Mouse (Mus musculus) liver, adult 2 months (tissue): ENCODE data around the gene Fbxo7.

Experiments used
- CTCF ChIP-seq: fragments of 200-500 bp; IDR thresholded peaks from 2 replicates; pipeline ENCODE4 v1.5.1; 2011; ENCODE audit warnings: low read depth, low read length, control low read depth
- POLR2A ChIP-seq: fragments of 200-500 bp; IDR thresholded peaks from 2 replicates; pipeline ENCODE4 v1.6.1; 2011; ENCODE audit warnings: low read length, control low read depth; ENCODE audit not compliant: insufficient read depth; ENCODE audit errors: extremely low read depth

DNA sequence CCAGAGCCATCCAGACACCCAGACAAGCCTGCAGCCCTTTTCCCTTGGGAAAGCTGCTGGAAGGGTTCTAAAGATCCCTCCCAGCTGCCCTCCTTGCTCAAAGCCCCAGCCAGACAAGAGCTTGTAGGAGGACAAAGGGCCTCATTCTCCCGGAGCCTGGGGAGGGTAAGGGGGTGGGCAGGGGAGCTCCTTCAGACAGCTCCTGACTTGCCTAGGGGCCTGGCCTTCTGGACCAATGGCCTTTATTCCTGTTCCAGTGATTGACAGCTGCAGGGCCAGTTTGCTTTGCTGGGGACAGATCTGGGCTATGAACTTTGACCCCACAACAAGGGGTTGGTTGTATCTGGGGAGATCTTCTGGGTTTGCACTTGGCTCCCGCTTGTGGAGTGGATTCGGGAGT lies 47.6 kb downstream of the Fbxo7 start:
- TF ChIP-seq POLR2A (no peak), CTCF (no peak)
